Mouse (Mus musculus): ENCODE results near the gene Ucn.

Ucn gene

GRCm38 (mm10) chr5:31138241-31138967 is at the start of gene Ucn:
Ucn (minus strand) TSS chr5:31138829.
- DNase-seq (ENCODE audit: low read depth, low spot score) = peak; percentile 40

- DNase-seq (ENCODE audit: low read depth, low spot score) = no peak
Measured at GRCm38 (mm10) chr5:31183678-31184077, 45.0 kb upstream of the Ucn start.

DNA sequence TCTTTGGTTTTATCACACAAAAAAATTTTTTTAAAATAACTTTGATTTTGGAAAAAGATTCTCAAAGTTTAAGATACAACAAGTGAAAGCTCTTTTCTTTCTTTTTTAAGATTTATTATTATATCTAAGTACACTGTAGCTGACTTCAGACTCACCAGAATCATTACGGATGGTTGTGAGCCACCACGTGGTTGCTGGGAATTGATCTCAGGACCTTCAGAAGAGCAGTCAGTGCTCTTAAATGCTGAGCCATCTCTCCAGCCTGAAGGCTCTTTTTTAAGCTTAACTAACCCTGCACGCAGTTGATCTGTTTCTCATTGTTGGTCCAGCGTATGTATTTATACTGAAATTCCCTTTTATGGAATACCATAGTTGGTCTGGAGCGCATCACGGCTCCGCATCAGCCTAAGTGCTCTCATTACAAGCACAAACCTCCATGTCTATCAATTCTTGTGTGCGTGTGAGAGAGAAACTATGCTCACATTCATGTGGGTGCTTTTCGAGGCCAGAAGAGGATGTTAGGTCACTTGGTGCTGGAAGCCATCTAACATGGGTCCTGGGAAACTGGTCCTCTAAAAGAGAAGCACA is 42.6 kb upstream of the Ucn start:
- no peak for DNase-seq (ENCODE audit: low read depth, low spot score)

- DNase-seq (ENCODE audit: low read depth, low spot score) = peak; percentile 97
Measured at GRCm38 (mm10) chr5:31179766-31180630, 41.4 kb upstream of the Ucn start, which contains the start of the genes Gm29609 and Gtf3c2. Gm29609 (minus strand) TSS chr5:31179911. Gtf3c2 (minus strand) TSS chr5:31180144.

GRCm38 (mm10) chr5:31179301-31179765 is 40.7 kb upstream of the Ucn start:
- peak; percentile 78 for DNase-seq (ENCODE audit: low read depth, low spot score)

DNA sequence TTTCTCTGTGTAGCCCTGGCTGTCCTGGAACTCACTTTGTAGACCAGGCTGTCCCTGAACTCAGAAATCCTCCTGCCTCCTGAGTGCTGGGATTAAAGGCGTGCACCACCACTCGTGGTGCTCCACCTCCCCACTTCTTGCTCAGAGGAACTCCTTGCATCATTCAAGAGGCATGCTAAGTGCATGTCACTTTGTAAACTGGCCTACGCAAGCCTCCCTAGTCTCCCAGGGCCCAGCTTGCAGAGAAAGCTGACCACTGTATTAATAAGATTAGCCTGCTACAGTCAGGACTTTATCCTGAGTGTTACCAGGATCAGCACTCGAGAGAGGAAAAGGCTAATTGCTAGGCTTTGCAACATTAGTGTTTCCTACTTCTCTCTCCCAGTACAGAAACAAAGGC is 30.0 kb upstream of the Ucn start:
- DNase-seq (ENCODE audit: low read depth, low spot score) = no peak

GRCm38 (mm10) chr5:31164878-31165277 is 26.2 kb upstream of the Ucn start:
- DNase-seq (ENCODE audit: low read depth, low spot score) = no peak

GRCm38 (mm10) chr5:31162462-31162861 is 23.8 kb upstream of the Ucn start:
- DNase-seq (ENCODE audit: low read depth, low spot score) = no peak

- DNase-seq (ENCODE audit: low read depth, low spot score) = peak; percentile 92
Measured at GRCm38 (mm10) chr5:31154152-31154553, 15.5 kb upstream of the Ucn start, which contains the start of gene Mpv17. Mpv17 (minus strand) TSS chr5:31154251.

- DNase-seq (ENCODE audit: low read depth, low spot score) = no peak
Measured at GRCm38 (mm10) chr5:31153516-31154151, 15.0 kb upstream of the Ucn start.

- no peak for DNase-seq (ENCODE audit: low read depth, low spot score)
Measured at GRCm38 (mm10) chr5:31151746-31152145, 13.1 kb upstream of the Ucn start.

- DNase-seq (ENCODE audit: low read depth, low spot score) = no peak
Measured at GRCm38 (mm10) chr5:31149781-31150180, 11.2 kb upstream of the Ucn start.

GRCm38 (mm10) chr5:31138968-31139425 is 368 bp upstream of the Ucn start:
- DNase-seq (ENCODE audit: low read depth, low spot score) = peak; percentile 74

DNA sequence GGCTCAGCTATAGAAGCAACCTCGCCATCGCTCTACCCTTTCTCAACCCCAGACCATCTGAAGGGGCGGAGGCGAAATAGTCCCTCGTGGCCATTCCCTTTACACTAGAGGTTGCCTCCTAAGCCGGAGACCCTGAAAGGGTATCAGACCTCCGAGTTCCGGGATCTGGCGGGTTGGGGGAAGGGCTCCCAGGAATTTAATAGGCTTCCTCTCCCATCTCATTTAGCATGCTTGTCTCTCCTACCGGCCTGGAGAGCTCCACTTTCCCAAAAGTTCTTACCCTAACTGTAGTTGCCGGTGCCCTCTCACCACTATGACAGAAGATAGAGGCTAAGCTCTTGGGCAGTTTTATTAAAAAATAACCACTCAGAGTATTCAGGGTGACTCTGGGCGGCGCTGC is 971 bp downstream of the Ucn start:
- no peak for DNase-seq (ENCODE audit: low read depth, low spot score)

DNA sequence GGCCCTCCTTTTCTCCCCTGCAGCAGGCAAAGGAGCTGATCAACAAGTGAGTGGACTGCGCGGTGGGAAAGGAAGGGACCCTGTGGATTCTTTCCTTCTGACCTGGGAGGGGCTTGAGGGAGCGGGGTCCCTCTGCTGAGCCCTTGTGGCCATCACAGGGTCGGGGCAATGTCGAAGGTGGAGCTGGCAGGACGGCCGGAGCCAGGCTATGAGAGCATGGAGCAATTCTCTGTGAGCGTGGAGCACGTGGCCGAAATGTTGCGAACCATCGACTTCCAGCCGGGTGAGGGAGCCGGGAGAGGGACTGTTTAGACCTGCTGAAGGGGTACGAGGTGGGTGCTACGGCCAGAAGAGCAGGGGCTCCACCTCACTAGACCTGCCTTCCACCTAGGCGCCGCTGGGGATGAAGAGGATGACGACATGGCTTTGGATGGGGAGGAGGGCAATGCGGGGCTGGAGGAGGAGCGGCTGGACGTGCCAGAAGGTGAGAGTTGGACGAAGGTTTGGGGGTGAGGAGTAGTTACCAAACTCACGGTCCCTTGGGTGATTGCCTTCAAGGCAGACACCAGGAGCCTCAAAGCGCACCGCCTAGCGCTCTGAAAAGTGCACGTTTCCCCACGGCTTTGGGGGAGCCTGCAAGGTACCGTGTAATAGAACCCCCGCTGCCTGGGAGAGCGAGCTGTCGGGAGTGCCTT is 1.8 kb downstream of the Ucn start:
- DNase-seq (ENCODE audit: low read depth, low spot score) = no peak

- peak; percentile 41 for DNase-seq (ENCODE audit: low read depth, low spot score)
Measured at GRCm38 (mm10) chr5:31126050-31126449, 12.6 kb downstream of the Ucn start.

DNA sequence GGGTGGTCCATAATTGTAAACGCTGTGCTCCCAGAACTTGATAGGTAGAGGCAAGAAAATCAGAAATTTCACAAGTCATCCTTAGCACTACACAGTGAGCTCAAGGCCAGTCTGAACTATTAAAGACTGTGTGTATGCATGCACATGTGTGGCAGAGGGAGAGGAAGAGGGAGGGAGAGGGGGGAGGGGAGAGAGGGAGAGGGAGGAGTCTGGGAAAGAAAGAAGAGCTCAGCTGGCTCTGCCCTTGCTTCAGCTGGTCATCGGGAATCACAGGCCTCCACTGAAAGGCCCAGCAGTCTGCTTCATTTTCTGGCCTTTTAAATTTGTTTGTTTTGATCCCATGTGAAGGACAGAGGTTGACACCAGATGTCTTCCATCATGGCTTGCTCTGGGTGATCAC is 15.1 kb downstream of the Ucn start:
- no peak for DNase-seq (ENCODE audit: low read depth, low spot score)

- DNase-seq (ENCODE audit: low read depth, low spot score) = no peak
Measured at GRCm38 (mm10) chr5:31121111-31121510, 17.5 kb downstream of the Ucn start.

GRCm38 (mm10) chr5:31116912-31117311 is 21.7 kb downstream of the Ucn start:
- peak; percentile 64 for DNase-seq (ENCODE audit: low read depth, low spot score)

DNA sequence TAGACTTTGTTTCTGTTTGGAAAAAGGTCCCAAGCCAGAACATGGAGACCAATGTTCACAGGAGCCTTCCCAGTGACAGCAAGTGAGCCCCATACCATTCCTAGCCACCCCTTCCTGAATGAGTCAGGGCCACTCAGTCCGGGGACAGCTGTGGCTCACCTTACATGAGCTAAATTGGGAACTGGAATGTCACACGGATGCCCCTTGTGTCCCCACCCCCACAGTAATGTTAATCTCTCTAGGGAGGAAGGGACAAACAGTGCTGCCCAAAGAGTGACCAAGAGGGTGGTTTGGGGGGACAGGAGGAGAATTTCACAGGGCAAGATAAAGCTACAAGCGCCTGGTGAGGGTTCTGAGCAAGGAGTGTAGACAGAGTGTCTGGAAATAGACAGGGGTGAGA is 22.3 kb downstream of the Ucn start, which contains the start of gene Trim54:
Gene Trim54 (plus strand): TSS at position 359 of the 400 bp plus-strand sequence.
- DNase-seq (ENCODE audit: low read depth, low spot score) = no peak

DNA sequence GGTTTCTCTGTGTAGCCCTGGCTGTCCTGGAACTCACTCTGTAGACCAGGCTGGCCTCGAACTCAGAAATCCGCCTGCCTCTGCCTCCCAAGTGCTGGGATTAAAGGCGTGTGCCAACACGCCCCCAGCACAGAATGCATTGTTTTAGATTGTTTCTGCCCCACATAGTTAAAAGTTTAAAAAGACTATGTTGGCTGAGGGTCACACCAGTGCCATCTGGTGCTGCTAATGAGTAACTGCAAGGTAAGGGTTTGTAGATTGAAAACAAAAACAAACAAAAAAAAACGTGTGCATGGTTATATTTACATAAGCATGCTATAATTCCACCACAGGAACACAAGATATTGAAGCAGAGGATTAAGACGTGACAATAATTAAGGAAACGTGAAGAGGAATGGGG is 27.8 kb downstream of the Ucn start:
- DNase-seq (ENCODE audit: low read depth, low spot score) = peak; percentile 59
